Mouse (Mus musculus) c-Kit-negative CD71-positive TER-119-positive erythroid progenitor cells, embryonic 14.5 days (primary cell): ENCODE data around the gene Ywhaq.
A peak's percentile ranks its signal among the peaks of the same experiment; 100 is the strongest.
"Not testable (repeated sequence)": the region's sequence is repeated elsewhere in the genome, so short reads cannot be mapped to it uniquely, and the experiment has no call there.

Source experiments
- DNase-seq: peaks from one replicate; pipeline ENCODE4 v3.0.0-alpha.2; 2013; ENCODE audit warnings: low read depth, low spot score

Gene Ywhaq

GRCm38 (mm10) chr12:21409651-21410050 lies 7.8 kb downstream of the Ywhaq start:
- no peak for DNase-seq

DNA sequence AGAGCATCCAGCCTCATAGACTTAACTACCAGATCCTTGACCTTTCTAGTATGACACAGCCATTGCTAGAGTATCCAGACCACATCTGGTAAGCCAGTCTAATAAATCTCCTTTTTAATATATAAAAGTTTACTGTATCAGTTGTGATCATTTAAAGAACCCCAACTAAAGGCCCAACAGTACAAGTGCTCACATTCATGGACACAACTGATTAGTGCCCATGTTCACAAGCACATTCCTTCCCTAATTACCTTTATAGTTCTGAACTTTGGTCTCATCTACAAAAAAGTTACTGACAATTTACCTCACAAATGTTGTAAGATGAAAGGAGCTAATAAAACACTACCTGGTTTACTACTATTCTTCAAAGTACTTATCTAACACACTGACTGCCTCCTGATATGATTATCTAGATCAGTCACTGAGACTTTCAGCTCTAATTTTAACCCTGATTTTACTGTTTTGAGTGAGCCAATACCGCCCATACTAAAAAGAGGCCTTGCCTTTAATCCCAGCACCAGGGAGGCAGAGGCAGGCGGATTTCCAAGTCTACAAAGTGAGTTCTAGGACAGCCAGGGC lies 8.6 kb downstream of the Ywhaq start:
- DNase-seq: no peak

DNA sequence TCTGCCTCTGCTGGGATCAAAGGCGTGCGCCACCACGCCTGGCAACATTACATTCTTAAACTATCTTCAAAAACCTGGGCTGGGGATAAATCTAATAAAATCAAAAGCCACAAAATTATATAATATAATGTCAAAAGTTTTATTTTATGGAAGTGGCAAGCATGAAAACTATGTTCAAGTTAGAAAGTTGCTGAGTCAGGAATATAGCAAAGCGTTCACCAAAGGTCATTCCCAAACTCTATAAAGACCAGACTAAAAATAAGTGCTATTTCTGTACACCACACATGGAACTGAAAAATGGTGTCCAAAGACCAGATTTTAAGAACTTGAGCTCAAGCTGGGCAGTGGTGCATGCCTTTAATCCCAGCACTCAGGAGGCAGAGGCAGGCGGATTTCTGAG lies 14.7 kb downstream of the Ywhaq start:
- no peak for DNase-seq

DNA sequence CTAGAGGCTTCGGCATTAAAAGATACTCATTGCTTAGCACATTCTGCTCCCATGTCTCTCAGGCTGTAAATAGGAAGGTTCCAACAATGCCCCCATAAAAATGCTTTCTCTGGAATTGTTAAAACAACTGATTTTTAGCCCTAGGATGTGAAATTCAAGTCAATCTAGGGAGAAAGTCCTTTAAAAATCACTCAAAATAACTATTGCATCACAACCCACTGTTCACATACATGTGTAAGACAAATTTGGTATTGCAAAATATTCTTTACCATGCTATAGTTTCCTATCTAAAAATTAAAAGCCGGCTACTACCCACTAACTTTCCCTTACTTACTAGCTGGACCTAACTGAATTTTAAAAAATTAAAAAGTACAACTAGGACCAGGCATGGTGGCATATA lies 31.2 kb downstream of the Ywhaq start:
- no peak for DNase-seq

- not testable (repeated sequence) for DNase-seq
These were observed 38.6 kb downstream of the Ywhaq start for GRCm38 (mm10) chr12:21378765-21379346.

- DNase-seq: no peak
These were observed 41.9 kb downstream of the Ywhaq start for GRCm38 (mm10) chr12:21375376-21376157.

GRCm38 (mm10) chr12:21373820-21374475 lies 43.5 kb downstream of the Ywhaq start:
- DNase-seq: no peak

GRCm38 (mm10) chr12:21373100-21373819 lies 44.2 kb downstream of the Ywhaq start, which contains the start of gene Adam17:
TSS of gene Adam17 (minus strand) at chr12:21373632.
- peak; percentile 85 for DNase-seq

GRCm38 (mm10) chr12:21370035-21370611 lies 47.3 kb downstream of the Ywhaq start:
- no peak for DNase-seq

- no peak for DNase-seq
These were observed 48.4 kb downstream of the Ywhaq start for GRCm38 (mm10) chr12:21369087-21369410.

GRCm38 (mm10) chr12:21368376-21369086 lies 48.9 kb downstream of the Ywhaq start:
- no peak for DNase-seq

DNA sequence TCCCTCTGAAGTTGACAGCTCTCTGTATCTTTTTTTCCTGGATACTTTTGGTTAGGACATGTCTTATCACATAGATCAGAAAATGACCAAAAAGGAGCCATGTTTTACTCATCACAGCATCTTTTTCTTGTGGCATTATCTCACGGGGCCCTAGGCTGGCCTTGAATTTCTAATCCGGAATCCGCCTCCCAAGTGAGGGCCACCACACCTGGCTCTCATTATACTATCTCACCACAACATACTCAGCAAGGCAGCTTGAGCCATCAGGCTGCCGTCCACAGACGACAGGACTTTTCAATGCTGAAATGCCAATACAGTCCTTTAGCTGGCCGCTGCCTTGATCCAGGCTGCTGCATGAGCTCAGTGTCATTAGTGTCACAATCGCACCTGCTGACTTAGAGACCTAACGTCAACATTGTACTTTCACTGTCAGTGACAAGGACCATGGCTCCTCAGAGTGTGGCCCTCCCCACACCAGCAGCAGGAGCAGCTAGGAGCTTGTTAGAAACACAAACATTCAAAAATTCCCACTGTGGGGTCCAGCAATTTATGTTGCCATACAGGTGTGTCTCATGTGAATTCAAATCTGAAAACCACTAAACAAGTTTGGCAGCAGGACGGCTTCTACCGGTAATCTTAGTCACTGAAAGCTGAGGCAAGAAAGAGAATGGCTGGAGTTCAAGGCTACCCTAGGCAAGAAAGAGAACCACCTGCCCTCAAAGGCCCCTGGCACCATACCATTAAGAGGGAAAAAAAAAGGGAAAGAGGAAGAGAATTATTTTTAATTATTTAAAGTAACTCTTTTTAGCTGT lies 52.6 kb downstream of the Ywhaq start:
- DNase-seq: no peak

DNA sequence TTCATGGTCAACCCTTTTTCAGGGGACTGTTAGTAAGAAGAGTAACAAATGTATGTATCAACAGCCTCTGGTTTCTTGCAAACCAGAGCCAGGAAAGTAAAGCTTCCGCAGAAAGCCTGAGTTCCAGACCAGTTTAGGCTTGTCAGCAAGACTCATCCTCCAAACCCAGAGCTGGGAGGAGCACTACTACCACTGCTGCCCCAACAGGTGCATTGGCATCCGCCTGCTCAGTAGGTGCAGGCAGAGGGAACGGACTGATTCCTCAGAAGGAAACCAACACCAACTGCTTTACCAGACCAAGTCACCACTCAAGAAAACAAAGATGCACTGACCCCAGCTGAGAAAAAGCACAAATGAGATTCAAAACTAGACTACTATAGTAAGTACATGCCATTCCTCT lies 54.2 kb downstream of the Ywhaq start:
- DNase-seq: no peak

GRCm38 (mm10) chr12:21362686-21363085 lies 54.8 kb downstream of the Ywhaq start:
- no peak for DNase-seq

- no peak for DNase-seq
These were observed 63.8 kb downstream of the Ywhaq start for GRCm38 (mm10) chr12:21353681-21354080.

GRCm38 (mm10) chr12:21350113-21350876 lies 67.1 kb downstream of the Ywhaq start:
- no peak for DNase-seq

- no peak for DNase-seq
These were observed 70.5 kb downstream of the Ywhaq start for GRCm38 (mm10) chr12:21346972-21347371.

DNA sequence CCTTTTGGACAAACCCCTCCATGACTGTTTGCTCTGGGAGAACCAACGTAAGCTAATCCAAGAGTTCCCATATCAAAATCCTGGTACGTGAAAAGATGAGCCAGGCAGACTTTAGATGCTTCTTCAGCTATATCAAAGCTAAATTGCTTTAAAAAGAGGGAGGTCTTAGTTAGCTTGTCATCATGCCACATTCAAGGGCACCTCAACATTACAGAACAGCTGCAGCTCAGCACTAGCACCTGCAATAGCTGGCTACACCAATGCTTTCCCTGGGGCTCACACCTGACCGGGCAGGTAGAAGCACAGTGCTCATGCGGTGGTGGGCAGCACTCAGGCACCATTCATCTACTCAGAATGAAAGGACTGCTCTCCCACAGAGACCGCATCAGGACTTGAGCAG lies 76.8 kb downstream of the Ywhaq start:
- DNase-seq: no peak
